Mouse (Mus musculus) myocyte (in vitro differentiated cells): ENCODE results near the gene Nutm1.

Source experiments
- E2F4 ChIP-seq: IDR thresholded peaks from one replicate; pipeline ENCODE4 v1.6.1; 2011; ENCODE audit warnings: mild to moderate bottlenecking, control low read depth, moderate library complexity; ENCODE audit not compliant: insufficient read depth
- MAX ChIP-seq: IDR thresholded peaks from one replicate; pipeline ENCODE4 v1.6.1; 2011; ENCODE audit warnings: low read depth, mild to moderate bottlenecking, control low read depth
- POLR2A ChIP-seq: IDR thresholded peaks from one replicate; pipeline ENCODE4 v1.6.1; 2011; ENCODE audit warnings: low read depth, mild to moderate bottlenecking, control low read depth, moderate library complexity; ENCODE audit not compliant: insufficient read length

- TF ChIP-seq POLR2A (peak; percentile 98), MAX (peak; percentile 40), E2F4 (peak; percentile 40)
Measured at GRCm38 (mm10) chr2:112261748-112262653, 2.9 kb upstream of the Nutm1 start, which contains the start of gene Nop10.
